Mouse (Mus musculus) midbrain, embryonic 15.5 days (tissue): Measurements from ENCODE around the gene Ttc13. TPM values are rescaled to one million over a fixed set of nuclear protein-coding genes. Genes with fewer than 3 reads are reported as not detected.

Source experiments
- ATAC-seq: fragments of 200-750 bp; cut with Nextera tagmentation; replicated peaks from 2 replicates; pipeline ENCODE4 v1.8.0; 2017; ENCODE audit warnings: moderate TSS enrichment
- H3K27ac ChIP-seq: fragments of 300-500 bp; sonication (generic); 2 replicates; pipeline ENCODE4 v1.5.1; 2015; ENCODE audit warnings: mild to moderate bottlenecking, inconsistent platforms
- H3K27me3 ChIP-seq: fragments of 300-500 bp; sonication (generic); replicated peaks from 2 replicates; pipeline ENCODE4 v1.6.1; 2015; ENCODE audit warnings: inconsistent platforms
- H3K36me3 ChIP-seq: fragments of 300-500 bp; sonication (generic); replicated peaks from 2 replicates; pipeline ENCODE4 v1.6.1; 2015; ENCODE audit warnings: inconsistent platforms
- H3K4me1 ChIP-seq: fragments of 300-500 bp; sonication (generic); 2 replicates; pipeline ENCODE4 v1.6.1; 2015; ENCODE audit warnings: inconsistent platforms
- H3K4me2 ChIP-seq: fragments of 300-500 bp; sonication (generic); 2 replicates; pipeline ENCODE4 v1.6.1; 2015; ENCODE audit warnings: inconsistent platforms, mild to moderate bottlenecking, moderate library complexity
- H3K4me3 ChIP-seq: fragments of 300-500 bp; sonication (generic); 2 replicates; pipeline ENCODE4 v1.5.1; 2015; ENCODE audit warnings: mild to moderate bottlenecking, inconsistent platforms
- H3K9ac ChIP-seq: fragments of 300-500 bp; sonication (generic); 2 replicates; pipeline ENCODE4 v1.6.1; 2015; ENCODE audit warnings: mild to moderate bottlenecking, inconsistent platforms
- H3K9me3 ChIP-seq: fragments of 300-500 bp; sonication (generic); 2 replicates; pipeline ENCODE4 v1.6.1; 2016; ENCODE audit warnings: inconsistent platforms
- WGBS: fragments of 180-500 bp; shearing (Covaris S2); methylation state at CpG from one replicate; pipeline ENCODE4 v1.1.7; 2015; ENCODE audit warnings: mixed read lengths; 5-methylcytosine and 5-hydroxymethylcytosine counted together
- polyA plus RNA-seq: library from polyadenylated mRNA; unstranded; fragments of >200 nt; fragmentation: Nextera tagmentation; extraction: Ambion mirVana; gene quantifications from 2 replicates; pipeline ENCODE4 v1.2.1, GENCODE M21; 2015

Gene Ttc13
- polyA plus RNA-seq, 1 experiment from 2014 or later, result 70.2 TPM

GRCm38 (mm10) chr8:124672345-124672744, 49.4 kb downstream of the Ttc13 start:
- peaks cover 28% of the 10 kb centered on the region; the same call in 1 of the 2 replicates for H3K36me3 ChIP-seq
- WGBS, result 96% methylated on average over 2 of the region's 2 CpGs

DNA sequence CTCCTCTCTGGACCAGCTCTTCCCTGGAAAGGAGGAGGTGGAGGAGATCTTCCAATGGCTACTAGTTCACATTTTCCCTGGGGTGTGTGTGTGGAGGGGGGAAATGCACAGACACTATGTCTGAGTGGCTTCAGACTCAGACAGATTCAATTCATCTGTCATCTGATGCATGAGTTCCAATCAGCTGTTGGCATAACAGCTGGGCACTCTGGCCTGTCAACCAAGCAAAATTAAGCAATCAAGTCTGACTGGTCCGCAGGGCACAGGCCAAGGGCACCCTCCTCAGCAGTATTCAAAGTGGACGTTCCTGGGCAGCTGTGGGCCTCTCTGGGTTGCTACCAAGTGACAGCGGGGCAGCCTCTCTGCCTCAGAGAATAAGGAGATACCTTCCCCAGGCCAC, 53.0 kb downstream of the Ttc13 start:
- Histone ChIP-seq H3K4me2 (no peak overlapping the region), H3K4me3 (no peak overlapping the region), H3K9ac (no peak overlapping the region), H3K27me3 (no peaks in the 10 kb centered on the region), H3K27ac (no peak overlapping the region), H3K9me3 (no peaks in the 10 kb centered on the region), H3K4me1 (peaks cover under 1% of the 10 kb centered on the region; the same call in 1 of the 2 replicates), H3K36me3 (peaks cover 15% of the 10 kb centered on the region; the same call in 1 of the 2 replicates)
- whole genome bisulfite sequencing, result 75% methylated on average over 3 of the region's 3 CpGs
- ATAC-seq, result no peak

More at GRCm38 (mm10) chr8:124672345-124672744, 49.4 kb downstream of the Ttc13 start:
- no peaks in the 10 kb centered on the region for H3K27me3 ChIP-seq
- no peak overlapping the region for H3K4me3 ChIP-seq
- no peak overlapping the region for H3K4me2 ChIP-seq
- 0 out of 2 replicates have a peak, but pooled peaks cover 1% of the 10 kb centered on the region for H3K4me1 ChIP-seq
- H3K9me3 ChIP-seq, result no peaks in the 10 kb centered on the region
- no peak overlapping the region for H3K27ac ChIP-seq
- no peak overlapping the region for H3K9ac ChIP-seq
- ATAC-seq, result no peak

DNA sequence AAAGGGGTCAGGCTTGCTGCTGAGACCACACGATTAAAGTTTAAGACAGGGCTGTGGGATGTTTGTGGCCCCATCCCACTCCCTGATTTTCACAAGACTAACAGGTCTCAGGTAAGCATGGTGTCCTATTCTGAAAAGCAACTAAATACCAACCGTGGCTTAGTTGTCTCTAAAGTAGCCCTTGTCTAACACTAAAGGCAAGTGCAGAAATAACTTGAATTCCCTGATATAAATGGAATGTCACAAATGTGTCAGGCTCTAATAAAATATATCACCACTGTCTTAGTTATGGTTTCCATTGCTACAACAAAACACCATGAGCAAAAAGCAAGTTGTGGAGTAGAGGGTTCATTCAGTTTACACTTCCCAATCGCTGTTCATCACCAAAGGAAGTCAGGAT, 57.4 kb downstream of the Ttc13 start:
- Histone ChIP-seq H3K27me3 (no peaks in the 10 kb centered on the region), H3K36me3 (no peaks in the 10 kb centered on the region), H3K4me1 (peaks cover 33% of the 10 kb centered on the region), H3K4me2 (0 out of 2 replicates have a peak overlapping the region, but pooled peaks have one; percentile 55), H3K27ac (peak overlapping the region; percentile 92; the same call in 1 of the 2 replicates), H3K4me3 (no peak overlapping the region), H3K9me3 (no peaks in the 10 kb centered on the region), H3K9ac (no peak overlapping the region)
- no peak for ATAC-seq
- 84% methylated on average over 3 of the region's 3 CpGs for WGBS

- peaks cover 37% of the 10 kb centered on the region for H3K4me1 ChIP-seq
- ATAC-seq, result peak; percentile 40; the same call in 1 of the 2 replicates
- no peaks in the 10 kb centered on the region for H3K36me3 ChIP-seq
- no peaks in the 10 kb centered on the region for H3K27me3 ChIP-seq
- H3K4me2 ChIP-seq, result peak overlapping the region; percentile 55
- peak overlapping the region; percentile 92 for H3K9ac ChIP-seq
- H3K4me3 ChIP-seq, result peak overlapping the region; percentile 97
- peak overlapping the region; percentile 92 for H3K27ac ChIP-seq
- 46% methylated on average over 4 of the region's 4 CpGs for WGBS
- no peaks in the 10 kb centered on the region for H3K9me3 ChIP-seq
These were observed 57.9 kb downstream of the Ttc13 start for GRCm38 (mm10) chr8:124663874-124664230.

DNA sequence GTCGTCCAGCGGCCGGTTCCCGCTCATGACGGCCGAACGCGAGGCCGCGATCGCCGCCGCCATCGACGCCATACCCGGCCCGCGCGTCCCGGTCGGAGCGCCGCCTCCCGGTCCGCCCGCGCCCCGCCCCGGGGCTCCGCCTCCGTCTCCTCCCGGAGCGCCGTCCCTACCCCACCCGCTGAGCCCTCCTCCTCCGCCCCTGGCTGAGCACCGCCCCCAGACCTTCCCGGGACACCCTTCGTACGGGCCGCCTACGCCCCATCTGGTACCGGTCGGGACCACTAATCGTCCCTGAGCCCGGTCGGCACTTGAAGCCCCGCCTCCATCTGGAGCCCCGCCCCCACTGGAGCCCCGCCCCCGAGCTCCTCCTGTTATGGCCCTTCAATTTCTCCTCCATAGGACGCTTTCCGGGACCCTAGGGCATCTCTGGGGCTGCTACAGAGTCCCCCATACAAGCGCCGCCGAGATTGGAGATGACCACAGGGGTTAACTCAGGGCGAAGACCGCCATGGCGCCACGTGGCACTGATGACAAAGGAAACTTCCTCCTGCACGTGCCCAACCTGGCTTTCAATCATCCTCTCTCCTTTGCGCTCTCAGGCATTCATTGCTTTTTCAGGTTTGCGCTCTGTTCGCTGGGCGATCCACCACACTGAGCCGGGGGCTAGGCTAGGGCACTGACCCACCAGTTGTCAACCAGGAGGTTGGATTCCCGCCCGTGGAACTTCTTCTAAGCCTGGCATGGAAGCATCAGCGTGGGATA, 58.5 kb downstream of the Ttc13 start, which contains the start of gene 2310022B05Rik:
Gene 2310022B05Rik, minus strand, starts transcription at position 258 of the 762 bp plus-strand sequence.
- 2% methylated on average over 68 of the region's 69 CpGs for WGBS
- Histone ChIP-seq H3K4me2 (peak within 1 kb of the TSS; percentile 55), H3K4me1 (peaks cover 41% of the 10 kb centered on the region), H3K27me3 (no peaks in the 10 kb centered on the region), H3K27ac (peak within 1 kb of the TSS; percentile 92), H3K9me3 (no peaks in the 10 kb centered on the region), H3K36me3 (no peaks in the 10 kb centered on the region), H3K4me3 (peak within 1 kb of the TSS; percentile 97), H3K9ac (peak within 1 kb of the TSS; percentile 92)
- peak; percentile 91 for ATAC-seq

- peak overlapping the region; percentile 92 for H3K27ac ChIP-seq
- under 1% methylated on average over 49 of the region's 49 CpGs for WGBS
- H3K9ac ChIP-seq, result peak overlapping the region; percentile 92
- H3K36me3 ChIP-seq, result no peaks in the 10 kb centered on the region
- H3K27me3 ChIP-seq, result no peaks in the 10 kb centered on the region
- peaks cover 47% of the 10 kb centered on the region for H3K4me1 ChIP-seq
- ATAC-seq, result peak; percentile 40
- peak overlapping the region; percentile 97 for H3K4me3 ChIP-seq
- H3K4me2 ChIP-seq, result peak overlapping the region; percentile 55
- H3K9me3 ChIP-seq, result no peaks in the 10 kb centered on the region
These were observed 59.2 kb downstream of the Ttc13 start for GRCm38 (mm10) chr8:124662446-124663111.

- no peaks in the 10 kb centered on the region for H3K27me3 ChIP-seq
- H3K4me1 ChIP-seq, result peaks cover 50% of the 10 kb centered on the region
- H3K4me2 ChIP-seq, result peak overlapping the region; percentile 55
- no peaks in the 10 kb centered on the region for H3K36me3 ChIP-seq
- WGBS, result 57% methylated on average over 9 of the region's 9 CpGs
- peak overlapping the region; percentile 92 for H3K9ac ChIP-seq
- H3K9me3 ChIP-seq, result no peaks in the 10 kb centered on the region
- H3K27ac ChIP-seq, result no peak overlapping the region
- peak overlapping the region; percentile 97 for H3K4me3 ChIP-seq
- ATAC-seq, result no peak
These were observed 60.0 kb downstream of the Ttc13 start for GRCm38 (mm10) chr8:124661781-124662180.

- no peak overlapping the region for H3K9ac ChIP-seq
- ATAC-seq, result no peak
- H3K4me2 ChIP-seq, result no peak overlapping the region
- no peak overlapping the region for H3K27ac ChIP-seq
- no peaks in the 10 kb centered on the region for H3K9me3 ChIP-seq
- H3K27me3 ChIP-seq, result no peaks in the 10 kb centered on the region
- no peak overlapping the region for H3K4me3 ChIP-seq
- 46% methylated on average over 2 of the region's 2 CpGs for WGBS
- no peaks in the 10 kb centered on the region for H3K36me3 ChIP-seq
- H3K4me1 ChIP-seq, result peaks cover 50% of the 10 kb centered on the region
These were observed 63.4 kb downstream of the Ttc13 start for GRCm38 (mm10) chr8:124658415-124658814.

DNA sequence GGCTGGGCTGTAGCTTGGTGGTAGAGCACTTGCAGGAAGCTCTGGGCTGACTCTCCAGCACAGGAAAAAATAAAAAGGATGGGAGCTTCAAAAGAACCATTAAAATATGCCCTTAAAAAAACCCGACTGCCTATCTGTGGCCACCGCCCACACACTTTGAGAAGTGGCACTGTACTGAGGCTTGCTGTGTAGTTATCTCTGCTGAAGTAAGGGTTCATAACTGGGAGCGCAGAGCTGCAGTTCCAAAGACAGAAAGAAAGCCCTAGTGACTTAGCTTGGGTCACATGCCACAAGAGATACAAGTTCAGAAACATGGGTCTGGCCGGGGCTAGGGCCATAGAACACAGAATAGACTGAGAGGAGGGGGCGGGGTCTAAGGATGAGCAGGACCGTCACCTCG, 63.8 kb downstream of the Ttc13 start:
- no peak overlapping the region for H3K9ac ChIP-seq

DNA sequence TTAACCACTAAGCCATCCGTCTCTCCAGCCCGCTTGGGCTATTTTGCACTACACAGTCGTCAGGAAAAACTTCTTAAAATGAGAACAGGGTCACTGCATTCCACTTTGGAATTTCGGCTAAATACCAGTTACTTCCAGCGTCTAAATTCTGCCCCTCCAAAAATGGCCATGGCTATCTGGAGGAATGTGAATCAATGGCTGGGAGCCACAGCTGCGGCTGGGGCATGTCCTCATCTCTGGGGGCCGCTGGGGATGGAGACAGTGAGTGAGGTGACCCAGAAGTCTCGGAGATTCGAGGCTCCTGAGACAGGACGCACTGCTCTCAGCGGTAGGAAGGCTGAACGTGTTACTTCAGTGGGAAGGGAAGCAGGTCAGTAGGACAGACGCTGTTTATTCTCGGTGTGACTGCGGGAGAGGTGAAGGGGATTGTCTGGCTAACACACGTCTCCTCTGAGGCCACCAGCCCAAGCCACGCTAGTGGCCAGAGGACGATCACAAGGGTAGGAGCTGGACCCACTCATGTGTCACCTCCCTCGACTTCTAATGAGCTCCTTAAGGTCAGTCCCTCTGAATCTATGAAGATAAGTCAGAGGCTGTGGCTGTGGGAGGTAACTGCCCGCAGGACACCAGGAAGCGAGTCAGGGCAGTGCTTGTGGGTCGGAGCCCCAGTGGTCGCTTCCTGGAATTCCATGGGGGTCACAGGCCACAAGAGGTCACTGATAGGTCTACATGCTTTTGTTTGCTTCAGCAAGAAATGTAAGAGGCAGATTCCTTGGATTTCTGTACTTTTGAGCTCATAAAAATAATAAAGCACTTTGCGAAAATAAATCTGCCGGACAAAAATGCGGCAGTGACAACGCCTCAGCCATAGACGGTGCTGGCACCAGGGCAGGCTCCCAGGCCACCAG, 68.0 kb downstream of the Ttc13 start:
- Histone ChIP-seq H3K9ac (no peak overlapping the region), H3K4me3 (no peak overlapping the region), H3K27me3 (no peaks in the 10 kb centered on the region), H3K4me2 (no peak overlapping the region), H3K36me3 (0 out of 2 replicates have a peak, but pooled peaks cover 6% of the 10 kb centered on the region), H3K9me3 (no peaks in the 10 kb centered on the region), H3K27ac (no peak overlapping the region), H3K4me1 (peaks cover 22% of the 10 kb centered on the region)
- WGBS, result 75% methylated on average over 28 of the region's 28 CpGs
- no peak for ATAC-seq

More for the DNA sequence above, 63.8 kb downstream of the Ttc13 start:
- 82% methylated on average over 7 of the region's 7 CpGs for WGBS
- ATAC-seq, result no peak
- Histone ChIP-seq H3K4me2 (no peak overlapping the region), H3K4me3 (no peak overlapping the region), H3K4me1 (peaks cover 50% of the 10 kb centered on the region), H3K27me3 (no peaks in the 10 kb centered on the region), H3K36me3 (no peaks in the 10 kb centered on the region), H3K27ac (no peak overlapping the region), H3K9me3 (no peaks in the 10 kb centered on the region)

DNA sequence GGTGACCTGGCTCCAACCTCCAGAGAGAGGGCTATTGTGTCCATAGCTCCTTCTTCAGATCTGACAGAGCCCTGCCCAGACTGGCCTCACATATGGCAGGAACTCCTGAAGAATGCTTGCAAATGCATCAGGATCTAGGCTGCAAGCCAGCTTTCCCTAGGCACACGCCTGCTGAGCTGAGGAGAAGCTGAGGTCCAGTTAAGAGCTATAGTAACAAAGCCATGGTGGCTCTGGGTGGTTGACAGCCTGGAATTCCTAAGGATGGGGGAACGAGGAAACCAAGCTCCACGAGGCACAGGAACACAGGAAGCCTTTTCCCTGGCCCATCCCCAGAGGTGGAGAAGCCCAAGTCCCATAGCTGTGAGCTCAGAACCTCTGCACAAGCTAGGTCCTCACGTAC, 69.2 kb downstream of the Ttc13 start:
- Histone ChIP-seq H3K27ac (no peak overlapping the region), H3K27me3 (no peaks in the 10 kb centered on the region), H3K4me3 (no peak overlapping the region), H3K4me2 (no peak overlapping the region), H3K9ac (no peak overlapping the region), H3K9me3 (no peaks in the 10 kb centered on the region), H3K4me1 (peaks cover 14% of the 10 kb centered on the region), H3K36me3 (0 out of 2 replicates have a peak, but pooled peaks cover 6% of the 10 kb centered on the region)
- no peak for ATAC-seq
- 33% methylated on average over 4 of the region's 4 CpGs for WGBS
